Mouse (Mus musculus) frontal cortex, postnatal 36 days (tissue): ENCODE measurements around the gene Srrm1.

Experiments
- DNase-seq, 2 experiments: peaks; one replicate each; pipeline ENCODE4 v3.0.0; 2022; ENCODE audit warnings: low spot score in 2 of 2

Gene Srrm1

GRCm38 (mm10) chr4:135271881-135272616, 81.1 kb downstream of the Srrm1 start:
- peak in 1 of 2 experiments; percentile 12 for DNase-seq

DNA sequence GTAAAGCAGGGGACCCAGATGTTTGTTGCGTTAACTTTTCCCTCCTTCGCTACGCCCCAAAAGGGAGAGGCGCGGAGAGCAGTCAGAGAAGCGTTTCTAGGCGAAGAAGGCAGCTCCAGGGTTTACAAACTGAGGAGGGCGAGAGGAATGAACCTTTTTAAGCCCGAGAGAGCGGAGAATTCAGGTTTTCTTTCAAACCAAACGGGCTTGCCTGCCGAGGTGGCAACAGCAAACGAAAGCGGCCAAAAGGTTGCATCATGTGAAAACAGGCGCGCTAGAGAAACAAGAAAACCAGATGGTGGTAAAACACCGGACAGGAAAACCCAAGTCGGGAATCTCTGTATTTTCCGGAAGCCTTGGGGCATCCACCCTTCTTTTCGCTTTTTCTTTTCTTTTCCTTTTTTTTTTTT, 81.7 kb downstream of the Srrm1 start:
- peak in 1 of 2 experiments; percentile 10 for DNase-seq
